Mouse (Mus musculus): ENCODE results near the gene Gm49361. TPM values are rescaled to one million over a fixed set of nuclear protein-coding genes. Genes with fewer than 3 reads are reported as not detected.
A peak's percentile ranks its signal among the peaks of the same experiment; 100 is the strongest.
"Not testable (repeated sequence)": the region's sequence is repeated elsewhere in the genome, so short reads cannot be mapped to it uniquely, and the experiment has no call there.

Gm49361 gene
- polyA plus RNA-seq, 1 experiment from 2014 or later: not detected

GRCm38 (mm10) chr14:57664822-57665627 is 80.9 kb downstream of the Gm49361 start, which contains the start of gene Xpo4:
TSS of gene Xpo4 (minus strand) at chr14:57665430.
- H3K27ac ChIP-seq (ENCODE audit: low read depth, low read length): peak within 1 kb of the TSS; percentile 96
- ATAC-seq (ENCODE audit: low read depth): peak; percentile 96
- H3K9ac ChIP-seq (replicated peaks; ENCODE audit: low read depth, low read length): peak within 1 kb of the TSS; percentile 78
- no peaks in the 10 kb centered on the region for H3K27me3 ChIP-seq (ENCODE audit: control insufficient read depth, insufficient read depth, low read length)
- WGBS: under 1% methylated on average over 79 of the region's 80 CpGs
- H3K4me2 ChIP-seq (ENCODE audit: low read depth, low read length): peak within 1 kb of the TSS; percentile 97
- H3K36me3 ChIP-seq (ENCODE audit: control insufficient read depth, insufficient read depth, low read length): no peaks in the 10 kb centered on the region
- peak within 1 kb of the TSS; percentile 81 for H3K4me3 ChIP-seq (ENCODE audit: low read depth, low read length)
- peaks cover 12% of the 10 kb centered on the region for H3K4me1 ChIP-seq (ENCODE audit: control insufficient read depth, insufficient read depth, low read length)
- no peaks in the 10 kb centered on the region for H3K9me3 ChIP-seq (ENCODE audit: control insufficient read depth, low read length)

GRCm38 (mm10) chr14:57664311-57664821 is 81.5 kb downstream of the Gm49361 start:
- Histone ChIP-seq H3K27me3 (ENCODE audit: control insufficient read depth, insufficient read depth, low read length) (no peaks in the 10 kb centered on the region), H3K4me1 (ENCODE audit: control insufficient read depth, insufficient read depth, low read length) (peaks cover 12% of the 10 kb centered on the region), H3K36me3 (ENCODE audit: control insufficient read depth, insufficient read depth, low read length) (no peaks in the 10 kb centered on the region), H3K27ac (ENCODE audit: low read depth, low read length) (peak overlapping the region; percentile 96), H3K4me3 (ENCODE audit: low read depth, low read length) (peak overlapping the region; percentile 81), H3K4me2 (ENCODE audit: low read depth, low read length) (peak overlapping the region; percentile 97), H3K9me3 (ENCODE audit: control insufficient read depth, low read length) (no peaks in the 10 kb centered on the region), H3K9ac (replicated peaks; ENCODE audit: low read depth, low read length) (peak overlapping the region; percentile 78)
- WGBS: under 1% methylated on average over 19 of the region's 19 CpGs
- ATAC-seq (ENCODE audit: low read depth): peak; percentile 56

- peaks cover 12% of the 10 kb centered on the region for H3K4me1 ChIP-seq (ENCODE audit: control insufficient read depth, insufficient read depth, low read length)
- no peak overlapping the region for H3K9ac ChIP-seq (replicated peaks; ENCODE audit: low read depth, low read length)
- H3K9me3 ChIP-seq (ENCODE audit: control insufficient read depth, low read length): no peaks in the 10 kb centered on the region
- H3K36me3 ChIP-seq (ENCODE audit: control insufficient read depth, insufficient read depth, low read length): no peaks in the 10 kb centered on the region
- no peaks in the 10 kb centered on the region for H3K27me3 ChIP-seq (ENCODE audit: control insufficient read depth, insufficient read depth, low read length)
- ATAC-seq (ENCODE audit: low read depth): no peak
- H3K27ac ChIP-seq (ENCODE audit: low read depth, low read length): no peak overlapping the region
- H3K4me3 ChIP-seq (ENCODE audit: low read depth, low read length): no peak overlapping the region
- WGBS: 36% methylated on average over 1 of the region's 1 CpGs
- peak overlapping the region; percentile 97 for H3K4me2 ChIP-seq (ENCODE audit: low read depth, low read length)
These were observed 82.3 kb downstream of the Gm49361 start for GRCm38 (mm10) chr14:57663630-57664029.

- no peak overlapping the region for H3K27ac ChIP-seq (ENCODE audit: low read depth, low read length)
These were observed 87.6 kb downstream of the Gm49361 start for GRCm38 (mm10) chr14:57658301-57658700.

GRCm38 (mm10) chr14:57657500-57657899 is 88.4 kb downstream of the Gm49361 start:
- Histone ChIP-seq H3K4me1 (ENCODE audit: control insufficient read depth, insufficient read depth, low read length) (no peaks in the 10 kb centered on the region), H3K9me3 (ENCODE audit: control insufficient read depth, low read length) (no peaks in the 10 kb centered on the region), H3K4me2 (ENCODE audit: low read depth, low read length) (no peak overlapping the region), H3K4me3 (ENCODE audit: low read depth, low read length) (no peak overlapping the region), H3K27ac (ENCODE audit: low read depth, low read length) (no peak overlapping the region), H3K9ac (replicated peaks; ENCODE audit: low read depth, low read length) (no peak overlapping the region), H3K27me3 (ENCODE audit: control insufficient read depth, insufficient read depth, low read length) (no peaks in the 10 kb centered on the region), H3K36me3 (ENCODE audit: control insufficient read depth, insufficient read depth, low read length) (no peaks in the 10 kb centered on the region)
- WGBS: 97% methylated on average over 2 of the region's 2 CpGs
- ATAC-seq (ENCODE audit: low read depth): no peak

More at GRCm38 (mm10) chr14:57658301-57658700, 87.6 kb downstream of the Gm49361 start:
- Histone ChIP-seq H3K36me3 (ENCODE audit: control insufficient read depth, insufficient read depth, low read length) (no peaks in the 10 kb centered on the region), H3K4me3 (ENCODE audit: low read depth, low read length) (no peak overlapping the region), H3K4me2 (ENCODE audit: low read depth, low read length) (no peak overlapping the region), H3K27me3 (ENCODE audit: control insufficient read depth, insufficient read depth, low read length) (no peaks in the 10 kb centered on the region), H3K4me1 (ENCODE audit: control insufficient read depth, insufficient read depth, low read length) (no peaks in the 10 kb centered on the region), H3K9me3 (ENCODE audit: control insufficient read depth, low read length) (no peaks in the 10 kb centered on the region), H3K9ac (replicated peaks; ENCODE audit: low read depth, low read length) (no peak overlapping the region)
- WGBS: 94% methylated on average over 4 of the region's 4 CpGs
- ATAC-seq (ENCODE audit: low read depth): no peak

GRCm38 (mm10) chr14:57656519-57656918 is 89.4 kb downstream of the Gm49361 start:
- H3K36me3 ChIP-seq (ENCODE audit: control insufficient read depth, insufficient read depth, low read length): not testable (repeated sequence)

DNA sequence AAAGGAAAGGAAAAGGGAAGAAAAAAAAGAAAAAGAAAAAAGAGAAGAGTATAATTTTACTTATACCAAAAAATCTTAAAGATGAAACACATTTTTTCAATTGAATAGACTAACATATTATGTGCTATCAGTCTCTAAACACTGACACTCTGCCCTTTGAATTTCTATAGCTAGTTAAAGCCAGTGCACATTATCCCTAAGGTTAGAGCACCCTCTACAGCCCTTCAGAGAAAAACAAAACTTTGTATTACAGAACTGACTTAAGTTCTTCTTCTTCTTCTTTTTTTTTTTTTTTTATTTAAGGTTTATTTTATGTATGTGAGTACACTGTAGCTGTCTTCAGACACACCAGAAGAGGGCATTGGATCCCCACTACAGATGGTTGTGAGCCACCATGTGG is 96.4 kb downstream of the Gm49361 start:
- H3K4me1 ChIP-seq (ENCODE audit: control insufficient read depth, insufficient read depth, low read length): no peaks in the 10 kb centered on the region
- H3K9me3 ChIP-seq (ENCODE audit: control insufficient read depth, low read length): no peaks in the 10 kb centered on the region
- H3K27ac ChIP-seq (ENCODE audit: low read depth, low read length): no peak overlapping the region
- ATAC-seq (ENCODE audit: low read depth): no peak
- H3K36me3 ChIP-seq (ENCODE audit: control insufficient read depth, insufficient read depth, low read length): no peaks in the 10 kb centered on the region
- H3K9ac ChIP-seq (replicated peaks; ENCODE audit: low read depth, low read length): no peak overlapping the region
- H3K4me3 ChIP-seq (ENCODE audit: low read depth, low read length): no peak overlapping the region
- H3K4me2 ChIP-seq (ENCODE audit: low read depth, low read length): no peak overlapping the region
- H3K27me3 ChIP-seq (ENCODE audit: control insufficient read depth, insufficient read depth, low read length): no peaks in the 10 kb centered on the region

More at GRCm38 (mm10) chr14:57656519-57656918, 89.4 kb downstream of the Gm49361 start:
- 94% methylated on average over 3 of the region's 3 CpGs for WGBS
- not testable (repeated sequence) for ATAC-seq (ENCODE audit: low read depth); H3K9ac ChIP-seq (replicated peaks; ENCODE audit: low read depth, low read length); H3K4me2 ChIP-seq (ENCODE audit: low read depth, low read length); H3K27ac ChIP-seq (ENCODE audit: low read depth, low read length); H3K27me3 ChIP-seq (ENCODE audit: control insufficient read depth, insufficient read depth, low read length); H3K4me3 ChIP-seq (ENCODE audit: low read depth, low read length); H3K4me1 ChIP-seq (ENCODE audit: control insufficient read depth, insufficient read depth, low read length); H3K9me3 ChIP-seq (ENCODE audit: control insufficient read depth, low read length)

DNA sequence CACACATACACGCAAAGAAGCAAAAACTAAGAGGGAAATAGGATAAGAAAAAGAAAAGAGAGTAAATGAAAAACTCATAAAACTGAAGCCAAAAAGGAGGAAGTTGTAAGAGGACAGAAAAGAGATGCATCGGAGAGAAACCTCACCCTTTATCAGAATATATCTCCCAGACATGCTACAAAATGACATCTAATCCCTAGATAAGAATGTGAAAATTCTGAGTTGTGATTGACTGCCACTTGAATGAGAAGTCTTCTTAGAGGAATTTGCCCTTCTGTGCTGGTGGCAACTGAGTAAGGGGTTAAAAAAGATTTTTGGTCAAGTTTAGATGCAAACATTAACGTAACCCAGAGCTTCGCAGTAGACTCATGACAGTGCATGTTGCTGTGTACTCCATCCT is 99.7 kb downstream of the Gm49361 start:
- H3K9me3 ChIP-seq (ENCODE audit: control insufficient read depth, low read length): no peaks in the 10 kb centered on the region
- no peak overlapping the region for H3K27ac ChIP-seq (ENCODE audit: low read depth, low read length)
- H3K9ac ChIP-seq (replicated peaks; ENCODE audit: low read depth, low read length): no peak overlapping the region
- 94% methylated on average over 4 of the region's 4 CpGs for WGBS
- no peak for ATAC-seq (ENCODE audit: low read depth)
- H3K36me3 ChIP-seq (ENCODE audit: control insufficient read depth, insufficient read depth, low read length): no peaks in the 10 kb centered on the region
- H3K4me2 ChIP-seq (ENCODE audit: low read depth, low read length): no peak overlapping the region
- no peaks in the 10 kb centered on the region for H3K27me3 ChIP-seq (ENCODE audit: control insufficient read depth, insufficient read depth, low read length)
- no peaks in the 10 kb centered on the region for H3K4me1 ChIP-seq (ENCODE audit: control insufficient read depth, insufficient read depth, low read length)
- H3K4me3 ChIP-seq (ENCODE audit: low read depth, low read length): no peak overlapping the region

GRCm38 (mm10) chr14:57639153-57639552 is 106.8 kb downstream of the Gm49361 start:
- Histone ChIP-seq H3K4me1 (ENCODE audit: control insufficient read depth, insufficient read depth, low read length) (no peaks in the 10 kb centered on the region), H3K9ac (replicated peaks; ENCODE audit: low read depth, low read length) (no peak overlapping the region), H3K4me2 (ENCODE audit: low read depth, low read length) (no peak overlapping the region), H3K27ac (ENCODE audit: low read depth, low read length) (no peak overlapping the region), H3K36me3 (ENCODE audit: control insufficient read depth, insufficient read depth, low read length) (no peaks in the 10 kb centered on the region), H3K27me3 (ENCODE audit: control insufficient read depth, insufficient read depth, low read length) (no peaks in the 10 kb centered on the region), H3K4me3 (ENCODE audit: low read depth, low read length) (no peak overlapping the region), H3K9me3 (ENCODE audit: control insufficient read depth, low read length) (no peaks in the 10 kb centered on the region)
- WGBS: 98% methylated on average over 3 of the region's 3 CpGs
- no peak for ATAC-seq (ENCODE audit: low read depth)
